Mouse (Mus musculus): ENCODE measurements at regions not wholly inside any gene's neighbourhood (a gene's known extent, or its start where the extent isn't known, plus 50 kb on each side); places are given as distances from the start of the nearest gene placed in this dataset.

- TF ChIP-seq CTCF (IDR thresholded peaks at IDR 0.05; ENCODE audit: insufficient read depth, low read depth, low read length) (no peak), POLR2A (IDR thresholded peaks at IDR 0.05; ENCODE audit: insufficient read depth, low read depth, low read length) (no peak)
Observed at GRCm38 (mm10) chr4:125439856-125440255, 50.6 kb upstream of the Grik3 start.
